Comparison of ENCODE assay signal across 8 mouse cellular contexts in genomic region chr4:141545071-141545742, GRCm38 (mm10). TPM values are rescaled to one million over a fixed set of nuclear protein-coding genes. Genes with fewer than 3 reads are reported as not detected.
DNase-seq lines count a peak whose midpoint lies in the region; ATAC-seq and TF ChIP-seq lines count a peak whose summit lies in the region.

No protein-coding gene starts in this region.

- peak; percentile 86 for DNase-seq in MN1 (ENCODE audit: low spot score)
- peak; percentile 84 to 86 for DNase-seq in cerebellum, adult 2 months
- DNase-seq in heart, postnatal 14 days, result peak; percentile 82 to 83
- peak; percentile 29 to 50 for DNase-seq in layer of hippocampus, adult 2 months (ENCODE audit: low spot score in 2 of 2)
- peak; percentile 49 for DNase-seq in ovary, postnatal 10 days (ENCODE audit: low spot score)
- DNase-seq in thymus, postnatal 25 days, result peak; percentile 71

- intact Hi-C loops in heart, postnatal 14 days (cut with DNase I), result no loop called here

- H3K4me1 ChIP-seq in cerebellum, adult 2 months (ENCODE audit: control insufficient read depth, insufficient read depth, low read length), result no peaks in the 10 kb centered on the region; the same call in 1 of the 2 replicates
- H3K4me1 ChIP-seq in forebrain, embryonic 16.5 days (replicated peaks; ENCODE audit: control insufficient read depth, insufficient read depth, low read length), result peaks cover 23% of the 10 kb centered on the region
- H3K4me1 ChIP-seq in lung, embryonic 16.5 days (replicated peaks; ENCODE audit: control insufficient read depth, insufficient read depth, low read length), result peaks cover 8% of the 10 kb centered on the region; the same call in 1 of the 2 replicates

- H3K36me3 ChIP-seq in forebrain, embryonic 16.5 days (ENCODE audit: control insufficient read depth, insufficient read depth), result no peaks in the 10 kb centered on the region
- no peaks in the 10 kb centered on the region for H3K36me3 ChIP-seq in lung, embryonic 16.5 days (ENCODE audit: control insufficient read depth, insufficient read depth, low read length)

- no peaks in the 10 kb centered on the region for H3K9me3 ChIP-seq in forebrain, embryonic 16.5 days (ENCODE audit: control insufficient read depth, low read length)
- no peaks in the 10 kb centered on the region for H3K9me3 ChIP-seq in lung, embryonic 16.5 days (ENCODE audit: control insufficient read depth, low read length)

- TF ChIP-seq POLR2A in cerebellum, adult 2 months (IDR thresholded peaks at IDR 0.05; ENCODE audit: borderline replicate concordance, insufficient read depth, low read length), result peak; percentile 61

- WGBS in cerebellum, adult 2 months, result under 1% methylated on average over 45 of the region's 45 CpGs
- under 1% methylated on average over 45 of the region's 45 CpGs for WGBS in forebrain, embryonic 16.5 days
- WGBS in lung, embryonic 16.5 days, result under 1% methylated on average over 45 of the region's 45 CpGs

- no peak for TF ChIP-seq CTCF in cerebellum, adult 2 months (IDR thresholded peaks at IDR 0.05; ENCODE audit: borderline replicate concordance, insufficient read depth, low read depth, low read length)
- TF ChIP-seq CTCF in layer of hippocampus, adult 2 months (conservative IDR thresholded peaks at IDR 0.05), result 0 out of 2 replicates have a peak, but pooled peaks have one; percentile 1

- peak overlapping the region; percentile 100 for H3K4me2 ChIP-seq in forebrain, embryonic 16.5 days (ENCODE audit: low read length)
- peak overlapping the region; percentile 99 for H3K4me2 ChIP-seq in lung, embryonic 16.5 days (ENCODE audit: low read depth, low read length)

- peak; percentile 41 for ATAC-seq in forebrain, embryonic 16.5 days
- peak; percentile 27 for ATAC-seq in lung, embryonic 16.5 days (ENCODE audit: low read depth)

- H3K27ac ChIP-seq in cerebellum, adult 2 months (ENCODE audit: insufficient read depth, low read length), result peak overlapping the region; percentile 100
- H3K27ac ChIP-seq in forebrain, embryonic 16.5 days (ENCODE audit: low read length), result peak overlapping the region; percentile 100
- peak overlapping the region; percentile 98 for H3K27ac ChIP-seq in layer of hippocampus, adult 2 months
- peak overlapping the region; percentile 99 for H3K27ac ChIP-seq in lung, embryonic 16.5 days (ENCODE audit: low read length)

- H3K4me3 ChIP-seq in cerebellum, adult 2 months (replicated peaks; ENCODE audit: insufficient read depth, low read depth, low read length), result peak overlapping the region; percentile 79
- peak overlapping the region; percentile 85 for H3K4me3 ChIP-seq in forebrain, embryonic 16.5 days (replicated peaks; ENCODE audit: low read length)
- H3K4me3 ChIP-seq in layer of hippocampus, adult 2 months, result peak overlapping the region; percentile 84
- H3K4me3 ChIP-seq in lung, embryonic 16.5 days (ENCODE audit: low read length), result peak overlapping the region; percentile 82

- H3K27me3 ChIP-seq in cerebellum, adult 2 months (ENCODE audit: control insufficient read depth, insufficient read depth, low read length), result no peaks in the 10 kb centered on the region
- no peaks in the 10 kb centered on the region for H3K27me3 ChIP-seq in forebrain, embryonic 16.5 days (replicated peaks; ENCODE audit: control insufficient read depth, insufficient read depth, low read length)
- H3K27me3 ChIP-seq in lung, embryonic 16.5 days (ENCODE audit: control insufficient read depth, insufficient read depth, low read depth, low read length), result no peaks in the 10 kb centered on the region

- peak overlapping the region; percentile 95 for H3K9ac ChIP-seq in forebrain, embryonic 16.5 days (replicated peaks; ENCODE audit: low read depth, low read length)
- peak overlapping the region; percentile 88 for H3K9ac ChIP-seq in lung, embryonic 16.5 days (ENCODE audit: low read length)

RNA-seq across cellular contexts. Expression of gene Spen, which starts 6.8 kb away (rescaled TPM):
- polyA plus RNA-seq in cerebellum, adult 2 months (2012; rRNA removed), result 16.6 and 18.6 TPM in 2 replicates
- 16.0 and 19.1 TPM in 2 replicates for polyA plus RNA-seq in forebrain, embryonic 16.5 days (2015; fragmentation: Nextera tagmentation; extraction: Ambion mirVana)
- 10 to 100 TPM; 33.8 to 34.0 TPM for total RNA-seq in heart, postnatal 14 days (2021)
- 10 to 100 TPM; 56.0 to 68.1 TPM for total RNA-seq in layer of hippocampus, adult 2 months (2021)
- 6.9 and 7.4 TPM in 2 replicates for polyA plus RNA-seq in lung, embryonic 16.5 days (2015; fragmentation: Nextera tagmentation; extraction: Ambion mirVana)

Comparison
In these comparisons a context has a peak if more than half of its experiments do, and no peak if none do; other contexts are left out.
1. Peak in every context shown above with its lines: DNase-seq, ATAC-seq, H3K4me3 ChIP-seq and H3K27ac ChIP-seq.